ENCODE assay signal across 14 mouse cellular contexts in the genomic region with DNA sequence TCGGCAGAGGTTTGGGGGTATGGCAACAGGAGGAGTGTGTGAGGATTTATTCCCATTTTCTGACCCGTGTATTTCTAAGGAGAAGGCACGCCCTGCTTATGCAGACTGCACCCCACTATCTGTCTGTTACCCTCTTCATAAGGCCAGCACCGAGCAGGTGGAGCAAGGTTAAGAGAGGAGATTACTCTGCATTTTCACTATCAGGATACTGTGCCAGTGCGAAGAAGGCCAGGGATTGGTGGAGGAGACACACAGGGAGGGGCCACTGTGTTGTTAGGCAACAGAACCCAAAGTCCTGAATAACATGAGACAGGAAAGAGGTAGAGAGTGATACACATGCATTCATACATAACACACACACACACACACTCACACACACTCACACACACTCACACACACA.
DNase-seq lines count a peak whose midpoint lies in the region; ATAC-seq and TF ChIP-seq lines count a peak whose summit lies in the region.
"Had no signal": no experiment of that assay in that cellular context is flagged by ENCODE, and none has a peak within 500 bp of the region (broad histone marks: within the 10 kb centered on the region; RNA-seq: fewer than 3 reads in every experiment).

No protein-coding gene starts in this region.

- no peaks in the 10 kb centered on the region for H3K9me3 ChIP-seq in forebrain, embryonic 15.5 days
- no peaks in the 10 kb centered on the region for H3K9me3 ChIP-seq in forebrain, embryonic 10.5 days
- no peaks in the 10 kb centered on the region for H3K9me3 ChIP-seq in hindbrain, postnatal 0 days (ENCODE audit: low read length)
- H3K9me3 ChIP-seq in hindbrain, embryonic 14.5 days (ENCODE audit: control insufficient read depth, low read length): no peaks in the 10 kb centered on the region
- no peaks in the 10 kb centered on the region for H3K9me3 ChIP-seq in intestine, embryonic 16.5 days (ENCODE audit: control insufficient read depth, low read length)
- no peaks in the 10 kb centered on the region for H3K9me3 ChIP-seq in midbrain, embryonic 13.5 days
- H3K9me3 ChIP-seq: forebrain, embryonic 13.5 days had no signal

- no peaks in the 10 kb centered on the region for H3K36me3 ChIP-seq in forebrain, embryonic 15.5 days
- no peaks in the 10 kb centered on the region for H3K36me3 ChIP-seq in forebrain, embryonic 10.5 days (replicated peaks)
- no peaks in the 10 kb centered on the region for H3K36me3 ChIP-seq in hindbrain, postnatal 0 days (ENCODE audit: insufficient read depth, low read length)
- no peaks in the 10 kb centered on the region for H3K36me3 ChIP-seq in hindbrain, embryonic 14.5 days (replicated peaks; ENCODE audit: control insufficient read depth, insufficient read depth)
- H3K36me3 ChIP-seq in intestine, embryonic 16.5 days (ENCODE audit: control insufficient read depth, insufficient read depth, low read length): no peaks in the 10 kb centered on the region
- H3K36me3 ChIP-seq in midbrain, embryonic 13.5 days: no peaks in the 10 kb centered on the region

- no peak for DNase-seq in forebrain, embryonic 10.5 days (ENCODE audit: extremely low spot score, low spot score)
- no peak for DNase-seq in hindbrain, postnatal 0 days (ENCODE audit: low spot score)
- DNase-seq in hindbrain, embryonic 14.5 days (ENCODE audit: low spot score): no peak
- no peak for DNase-seq in adrenal gland, adult (ENCODE audit: inconsistent age in 2 of 2, low spot score in 1 of 2)
- no peak for DNase-seq in frontal cortex, adult 2 months (ENCODE audit: extremely low spot score in 1 of 2, low spot score in 1 of 2)
- DNase-seq: adrenal gland, postnatal 36 days; cerebellum, adult 8-10 months; gastrocnemius, postnatal 25 days; kidney, adult 18-20 months had no signal

- no peak for TF ChIP-seq CTCF in hindbrain, postnatal 0 days (IDR thresholded peaks at IDR 0.05; ENCODE audit: low read depth)

- H3K27ac ChIP-seq in forebrain, embryonic 15.5 days (replicated peaks): no peak overlapping the region
- H3K27ac ChIP-seq in forebrain, embryonic 10.5 days: no peak overlapping the region
- no peak overlapping the region for H3K27ac ChIP-seq in hindbrain, postnatal 0 days
- H3K27ac ChIP-seq in hindbrain, embryonic 14.5 days: no peak overlapping the region
- H3K27ac ChIP-seq in intestine, embryonic 16.5 days (ENCODE audit: low read length): no peak overlapping the region
- H3K27ac ChIP-seq in midbrain, embryonic 13.5 days: no peak overlapping the region
- H3K27ac ChIP-seq: forebrain, embryonic 13.5 days; layer of hippocampus, adult 2 months had no signal

- peaks cover 15% of the 10 kb centered on the region for H3K4me1 ChIP-seq in forebrain, embryonic 15.5 days
- H3K4me1 ChIP-seq in forebrain, embryonic 10.5 days: peaks cover 17% of the 10 kb centered on the region
- H3K4me1 ChIP-seq in hindbrain, postnatal 0 days (ENCODE audit: insufficient read depth, low read length): peaks cover 9% of the 10 kb centered on the region
- H3K4me1 ChIP-seq in hindbrain, embryonic 14.5 days (replicated peaks; ENCODE audit: control insufficient read depth, insufficient read depth, low read length): peaks cover 15% of the 10 kb centered on the region; the same call in 1 of the 2 replicates
- H3K4me1 ChIP-seq in intestine, embryonic 16.5 days (ENCODE audit: control insufficient read depth, insufficient read depth, low read length): no peaks in the 10 kb centered on the region
- H3K4me1 ChIP-seq in midbrain, embryonic 13.5 days (replicated peaks): peaks cover 26% of the 10 kb centered on the region

- ATAC-seq in forebrain, embryonic 15.5 days (replicated peaks): peak; percentile 39; the same call in 1 of the 2 replicates
- peak; percentile 67; the same call in 1 of the 2 replicates for ATAC-seq in hindbrain, postnatal 0 days
- no peak for ATAC-seq in hindbrain, embryonic 14.5 days (ENCODE audit: low FRiP score)
- ATAC-seq in intestine, embryonic 16.5 days: peak; percentile 81
- ATAC-seq in midbrain, embryonic 13.5 days: peak; percentile 29; the same call in 1 of the 2 replicates
- ATAC-seq: forebrain, embryonic 13.5 days had no signal

- WGBS in forebrain, embryonic 15.5 days: 68% methylated on average over 5 of the region's 5 CpGs
- 75% methylated on average over 5 of the region's 5 CpGs for WGBS in forebrain, embryonic 10.5 days
- WGBS in hindbrain, postnatal 0 days: 75% methylated on average over 5 of the region's 5 CpGs
- WGBS in hindbrain, embryonic 14.5 days: 73% methylated on average over 5 of the region's 5 CpGs
- 60% methylated on average over 5 of the region's 5 CpGs for WGBS in intestine, embryonic 16.5 days
- 56% methylated on average over 5 of the region's 5 CpGs for WGBS in midbrain, embryonic 13.5 days

- H3K4me3 ChIP-seq in forebrain, embryonic 15.5 days: no peak overlapping the region
- H3K4me3 ChIP-seq in forebrain, embryonic 10.5 days: no peak overlapping the region
- H3K4me3 ChIP-seq in hindbrain, postnatal 0 days (ENCODE audit: low read length): no peak overlapping the region
- H3K4me3 ChIP-seq in hindbrain, embryonic 14.5 days (replicated peaks; ENCODE audit: low read length): no peak overlapping the region
- no peak overlapping the region for H3K4me3 ChIP-seq in intestine, embryonic 16.5 days (ENCODE audit: low read length)
- H3K4me3 ChIP-seq in midbrain, embryonic 13.5 days (replicated peaks): no peak overlapping the region
- H3K4me3 ChIP-seq: forebrain, embryonic 13.5 days; layer of hippocampus, adult 2 months had no signal

- no peak overlapping the region for H3K9ac ChIP-seq in forebrain, embryonic 15.5 days (replicated peaks)
- no peak overlapping the region for H3K9ac ChIP-seq in hindbrain, postnatal 0 days (replicated peaks; ENCODE audit: low read length)
- no peak overlapping the region for H3K9ac ChIP-seq in hindbrain, embryonic 14.5 days
- H3K9ac ChIP-seq in intestine, embryonic 16.5 days (ENCODE audit: low read depth, low read length): no peak overlapping the region
- no peak overlapping the region for H3K9ac ChIP-seq in midbrain, embryonic 13.5 days (replicated peaks)
- H3K9ac ChIP-seq: forebrain, embryonic 13.5 days had no signal

- no peak overlapping the region for H3K4me2 ChIP-seq in forebrain, embryonic 15.5 days (replicated peaks)
- H3K4me2 ChIP-seq in hindbrain, postnatal 0 days (ENCODE audit: low read depth, low read length): no peak overlapping the region
- H3K4me2 ChIP-seq in hindbrain, embryonic 14.5 days (replicated peaks): no peak overlapping the region
- H3K4me2 ChIP-seq in intestine, embryonic 16.5 days (ENCODE audit: low read depth, low read length): no peak overlapping the region
- H3K4me2 ChIP-seq in midbrain, embryonic 13.5 days (replicated peaks): no peak overlapping the region
- H3K4me2 ChIP-seq: forebrain, embryonic 13.5 days had no signal

- H3K27me3 ChIP-seq in forebrain, embryonic 15.5 days: no peaks in the 10 kb centered on the region
- no peaks in the 10 kb centered on the region for H3K27me3 ChIP-seq in forebrain, embryonic 10.5 days (ENCODE audit: poor library complexity, severe bottlenecking)
- no peaks in the 10 kb centered on the region for H3K27me3 ChIP-seq in hindbrain, postnatal 0 days (ENCODE audit: insufficient read depth, low read length)
- H3K27me3 ChIP-seq in hindbrain, embryonic 14.5 days (ENCODE audit: control insufficient read depth, insufficient read depth, low read length): no peaks in the 10 kb centered on the region
- H3K27me3 ChIP-seq in intestine, embryonic 16.5 days (replicated peaks; ENCODE audit: control insufficient read depth, insufficient read depth, low read length): no peaks in the 10 kb centered on the region
- H3K27me3 ChIP-seq in midbrain, embryonic 13.5 days: 0 out of 2 replicates have a peak, but pooled peaks cover 3% of the 10 kb centered on the region
- H3K27me3 ChIP-seq: forebrain, embryonic 13.5 days had no signal
